Mouse (Mus musculus) embryonic stem cell, embryonic (primary cell): ENCODE results near the gene Mcpt1.
"Not testable (repeated sequence)": the region's sequence is repeated elsewhere in the genome, so short reads cannot be mapped to it uniquely, and the experiment has no call there.

Source experiments
- CTCF ChIA-PET, 4 experiments: fragments of 300-600 bp in 2 of 4; fragments of 350-600 bp in 2 of 4; sonication (Branson Sonifier 250); formaldehyde crosslinking; loops; one replicate each; lab custom pipeline; 2022; ENCODE audit warnings: inconsistent platforms in 2 of 4; lab: Charles Lee
- POLR2A ChIA-PET, 4 experiments: fragments of 300-600 bp in 2 of 4; fragments of 350-600 bp in 2 of 4; sonication (Branson Sonifier 250); formaldehyde crosslinking; loops; one replicate each; lab custom pipeline; 2022; ENCODE audit warnings: antibody characterized with exemption in 4 of 4, inconsistent platforms in 1 of 4; lab: Charles Lee

Mcpt1 gene

DNA sequence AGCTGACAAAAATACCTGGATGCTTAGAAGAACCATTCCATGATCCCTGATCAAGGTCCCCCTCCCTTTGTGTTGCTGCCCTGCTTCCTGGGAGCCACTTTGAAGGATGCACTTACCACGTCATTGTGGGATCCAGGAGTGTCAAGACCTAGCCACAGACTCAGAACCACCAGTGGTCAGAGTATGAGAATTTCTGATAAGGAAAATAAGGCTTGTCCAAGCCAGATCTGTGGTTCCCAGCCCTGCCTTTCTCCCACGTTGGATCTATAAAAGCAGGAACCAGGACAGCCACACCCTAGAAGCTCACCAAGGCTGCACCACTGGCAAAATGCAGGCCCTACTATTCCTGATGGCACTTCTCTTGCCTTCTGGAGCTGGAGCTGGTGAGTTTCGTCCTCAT is at the start of gene Mcpt1:
Gene Mcpt1 (plus strand): TSS at position 301 of the 400 bp plus-strand sequence.
- POLR2A ChIA-PET, CTCF ChIA-PET: not testable (repeated sequence)

DNA sequence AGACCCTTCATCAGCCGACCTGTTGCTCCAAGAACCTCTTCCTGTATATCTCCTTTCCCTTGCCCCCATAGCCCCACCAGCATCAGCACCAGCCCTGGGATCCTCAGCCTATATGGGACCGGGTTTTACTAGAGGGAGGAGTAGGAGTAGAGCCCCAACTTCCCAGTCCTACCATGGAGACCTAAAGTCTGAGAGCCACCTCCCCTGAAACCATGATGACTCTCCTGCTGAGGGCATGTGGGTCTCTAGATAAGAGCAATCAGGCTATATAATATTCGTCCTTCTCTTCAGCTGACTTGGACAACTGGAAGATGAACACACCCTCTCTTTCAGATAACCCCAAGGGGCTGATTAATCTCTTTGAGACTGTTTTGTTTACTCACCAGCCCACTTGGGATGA is 30.3 kb upstream of the Mcpt1 start:
- CTCF ChIA-PET, POLR2A ChIA-PET: not testable (repeated sequence)

DNA sequence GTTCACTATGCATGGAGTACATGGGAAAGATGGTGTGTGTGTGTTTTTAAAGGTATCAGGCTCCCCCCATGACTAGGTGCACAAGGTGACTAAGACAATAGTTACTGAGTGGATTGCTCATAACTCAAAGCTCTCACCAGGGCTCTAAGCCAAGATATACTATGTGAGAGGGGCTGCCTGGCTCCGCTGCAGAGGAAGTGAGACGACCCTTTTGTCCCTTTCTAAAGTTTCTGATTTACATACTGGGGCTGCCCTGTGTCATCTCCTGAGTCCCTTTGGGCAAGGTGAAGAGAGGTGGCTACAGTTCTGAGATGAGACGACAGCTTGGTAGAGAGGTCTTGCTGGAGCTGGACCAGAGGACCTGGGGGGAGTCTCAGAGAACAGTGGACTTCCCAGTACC is 4.6 kb upstream of the Mcpt1 start:
- POLR2A ChIA-PET, result no interaction called here
- CTCF ChIA-PET, result no interaction called here

DNA sequence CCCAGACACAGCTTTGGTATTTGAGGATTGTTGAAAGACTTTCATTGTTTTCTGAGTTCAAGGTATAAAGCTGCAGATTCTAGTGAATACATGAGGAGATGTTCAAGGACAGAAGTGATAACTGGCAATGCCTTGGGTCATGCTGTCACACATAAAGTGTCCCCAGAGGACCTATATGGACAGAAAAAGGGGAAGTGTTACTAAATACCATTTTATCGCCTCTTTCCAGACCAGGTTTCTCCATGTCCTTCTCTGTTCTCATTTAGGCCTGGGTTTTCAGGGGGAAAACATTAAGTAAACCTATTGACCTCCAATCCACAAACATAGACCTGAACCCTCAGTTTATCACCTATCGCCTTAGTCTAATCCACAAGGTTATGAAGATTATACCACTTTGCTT is 3.8 kb upstream of the Mcpt1 start:
- ChIA-PET CTCF (no interaction called here), POLR2A (no interaction called here)

DNA sequence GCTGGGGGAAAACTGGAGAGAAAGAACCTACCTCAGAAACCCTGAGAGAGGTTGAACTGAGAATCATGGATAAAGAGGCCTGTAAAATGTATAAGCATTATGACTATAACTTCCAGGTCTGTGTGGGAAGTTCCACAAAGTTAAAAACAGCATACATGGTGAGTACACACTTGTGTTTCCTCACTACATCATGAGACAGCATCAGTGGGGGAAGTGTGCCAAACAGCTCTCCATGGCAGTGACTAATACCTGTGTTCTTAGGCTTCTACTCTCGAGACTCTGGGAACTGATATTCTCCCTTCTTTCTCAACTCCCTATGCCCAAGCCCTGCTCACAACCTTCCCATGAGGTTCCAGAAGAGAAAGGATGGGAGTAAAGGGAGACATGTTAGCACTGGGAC is 1.7 kb downstream of the Mcpt1 start:
- CTCF ChIA-PET, result no interaction called here

DNA sequence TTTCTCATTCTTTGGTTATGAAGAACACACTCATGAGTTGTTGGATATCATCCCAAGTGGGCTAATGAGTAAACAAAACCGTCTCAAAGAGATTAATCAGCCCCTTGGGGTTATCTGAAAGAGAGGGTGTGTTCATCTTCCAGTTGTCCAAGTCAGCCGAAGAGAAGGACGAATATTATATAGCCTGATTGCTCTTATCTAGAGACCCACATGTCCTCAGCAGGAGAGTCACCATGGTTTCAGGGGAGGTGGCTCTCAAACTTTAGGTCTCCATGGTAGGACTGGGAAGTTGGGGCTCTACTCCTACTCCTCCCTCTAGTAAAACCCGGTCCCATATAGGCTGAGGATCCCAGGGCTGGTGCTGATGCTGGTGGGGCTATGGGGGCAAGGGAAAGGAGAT is 3.5 kb downstream of the Mcpt1 start:
- POLR2A ChIA-PET, CTCF ChIA-PET: not testable (repeated sequence)

More for the DNA sequence above, 1.7 kb downstream of the Mcpt1 start:
- POLR2A ChIA-PET, result no interaction called here

DNA sequence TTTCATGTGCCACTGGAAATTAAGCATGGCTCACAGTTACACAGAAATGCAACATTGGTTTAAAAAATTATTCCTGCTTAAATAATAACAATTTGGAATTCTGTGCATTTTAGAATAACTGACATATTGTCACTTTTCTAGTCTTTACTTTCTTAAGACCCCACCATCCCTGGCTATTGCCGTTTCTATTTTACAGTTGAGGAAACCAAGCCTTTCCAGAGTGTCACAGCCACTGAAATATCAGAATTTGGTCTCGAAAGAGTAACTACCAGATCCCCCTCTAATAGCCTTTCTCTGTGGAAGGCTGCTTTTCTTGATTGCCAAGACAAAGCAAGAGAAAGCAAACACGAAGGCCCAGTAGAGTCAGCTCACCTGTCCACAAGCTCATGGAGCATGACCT is 12.6 kb downstream of the Mcpt1 start, which contains the start of gene Mcpt9:
Gene Mcpt9 (minus strand): TSS at position 101 of the 400 bp plus-strand sequence.
- POLR2A ChIA-PET, CTCF ChIA-PET: not testable (repeated sequence)

DNA sequence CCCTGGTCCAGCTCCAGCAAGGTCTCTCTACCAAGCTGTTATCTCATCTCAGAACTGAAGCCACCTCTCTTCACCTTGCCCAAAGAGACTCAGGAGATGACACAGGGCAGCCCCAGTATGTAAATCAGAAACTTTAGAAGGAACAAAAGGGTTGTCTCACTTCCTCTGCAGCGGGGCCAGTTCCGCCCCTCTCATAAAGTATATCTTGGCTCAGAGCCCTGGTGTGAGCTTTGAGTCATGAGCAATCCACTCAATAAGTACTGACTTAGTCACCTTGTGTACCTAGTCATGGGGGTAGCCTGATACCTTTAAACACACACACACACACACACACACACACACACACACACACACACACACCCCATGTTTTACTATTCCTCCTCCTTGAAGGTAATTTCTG is 16.7 kb downstream of the Mcpt1 start:
- ChIA-PET POLR2A (interaction anchor here in 1 of 4 experiments (0.6 kb wide), 1 partner anchor 115 kb away, joined by 3 read pairs; no protein-coding TSS in a partner anchor), CTCF (interaction anchor here in 1 of 4 experiments (0.6 kb wide), 1 partner anchor 129 kb away, joined by 3 read pairs; no protein-coding TSS in a partner anchor)

DNA sequence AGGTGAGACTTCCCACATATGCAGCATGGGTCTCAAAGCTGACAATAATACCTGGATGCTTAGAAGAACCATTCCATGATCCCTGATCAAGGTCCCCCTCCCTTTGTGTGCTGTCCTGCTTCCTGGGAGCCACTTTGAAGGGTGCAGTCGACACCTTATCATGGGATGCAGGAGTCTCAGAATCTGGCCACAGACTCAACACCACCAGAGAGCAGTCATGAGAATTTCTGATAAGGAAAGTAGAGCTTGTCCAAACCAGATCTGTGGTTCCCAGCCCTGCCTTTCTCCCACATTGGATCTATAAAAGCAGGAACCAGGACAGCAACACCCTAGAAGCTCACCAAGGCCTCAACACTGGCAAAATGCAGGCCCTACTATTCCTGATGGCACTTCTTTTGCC is 24.0 kb downstream of the Mcpt1 start, which contains the start of gene Mcpt2:
Gene Mcpt2 (plus strand): TSS at position 250 of the 400 bp plus-strand sequence.
- CTCF ChIA-PET, result not testable (repeated sequence)

DNA sequence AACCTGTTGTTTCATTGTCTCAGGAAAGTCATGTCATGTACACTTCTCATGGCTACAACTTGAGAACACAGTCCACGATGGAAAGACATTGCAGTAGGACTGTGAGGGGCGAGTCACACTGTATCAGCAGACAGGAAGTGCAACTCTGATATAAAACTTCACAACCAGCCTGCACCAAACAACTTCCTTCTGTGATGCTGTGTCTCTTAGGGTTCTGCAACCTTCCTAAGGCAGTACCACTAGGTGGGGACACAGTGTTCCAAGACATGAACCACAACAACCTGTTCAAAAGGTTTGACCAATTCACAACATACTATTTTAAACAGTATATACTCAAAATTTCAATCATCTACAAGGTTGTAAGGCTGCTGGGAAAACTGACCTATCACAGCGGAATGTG is 37.6 kb downstream of the Mcpt1 start:
- POLR2A ChIA-PET, result no interaction called here

More for the DNA sequence above, 24.0 kb downstream of the Mcpt1 start, which contains the start of gene Mcpt2:
- POLR2A ChIA-PET, result not testable (repeated sequence)

DNA sequence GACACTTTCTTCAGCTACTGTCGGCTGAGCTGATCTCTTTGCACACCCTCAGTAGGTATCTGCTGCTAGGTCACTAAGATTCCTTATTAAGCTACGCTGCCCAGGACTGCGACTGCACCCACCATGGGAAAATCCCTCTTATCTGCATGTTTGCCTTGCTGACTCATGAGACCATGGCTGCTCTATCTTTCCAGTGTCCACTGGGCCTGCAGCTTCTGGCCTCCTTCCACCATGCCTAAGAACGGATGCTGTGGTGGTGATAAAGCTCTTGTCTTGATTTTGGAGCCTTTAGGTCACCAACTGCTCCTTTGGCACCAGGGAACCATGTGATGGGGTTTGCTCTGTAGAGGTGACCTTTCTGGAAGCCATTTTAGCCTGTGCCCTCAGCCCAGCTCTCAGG is 40.0 kb downstream of the Mcpt1 start:
- CTCF ChIA-PET, result interaction anchor here in 2 of 4 experiments (0.7 to 0.9 kb wide), 2 partner anchors 120 to 294 kb away, joined by 4 read pairs; no protein-coding TSS in a partner anchor
- POLR2A ChIA-PET, result no interaction called here

More for the DNA sequence above, 37.6 kb downstream of the Mcpt1 start:
- CTCF ChIA-PET, result no interaction called here

DNA sequence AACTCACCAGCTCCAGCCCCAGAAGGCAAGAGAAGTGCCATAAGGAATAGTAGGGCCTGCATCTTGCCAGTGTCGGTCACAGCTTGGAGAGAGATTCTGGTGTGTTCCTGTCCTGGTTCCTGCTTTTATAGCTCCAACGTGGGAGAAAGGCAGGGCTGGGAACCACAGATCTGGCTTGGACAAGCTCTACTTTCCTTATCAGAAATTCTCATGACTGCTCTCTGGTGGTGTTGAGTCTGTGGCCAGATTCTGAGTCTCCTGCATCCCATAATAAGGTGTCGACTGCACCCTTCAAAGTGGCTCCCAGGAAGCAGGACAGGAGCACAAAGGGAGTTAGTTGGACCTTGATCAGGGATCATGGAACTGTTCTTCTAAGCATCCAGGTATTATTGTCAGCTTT is 44.4 kb downstream of the Mcpt1 start, which contains the start of gene Mcpt4:
Gene Mcpt4 (minus strand): TSS at position 101 of the 400 bp plus-strand sequence.
- CTCF ChIA-PET, POLR2A ChIA-PET: not testable (repeated sequence)
